Mouse (Mus musculus) naive thymus-derived CD4-positive, alpha-beta T cell, adult 2 months (primary cell): Measurements from ENCODE around the gene Spryd3.
"Not testable (repeated sequence)": the region's sequence is repeated elsewhere in the genome, so short reads cannot be mapped to it uniquely, and the experiment has no call there.

Experiments
- DNase-seq: peaks from one replicate; pipeline ENCODE4 v3.0.0-alpha.2; 2011; ENCODE audit warnings: low read depth

Spryd3 gene

GRCm38 (mm10) chr15:102099260-102099659 lies 36.8 kb downstream of the Spryd3 start:
- DNase-seq = no peak

- DNase-seq = no peak
Observed at GRCm38 (mm10) chr15:102097991-102098555, 38.0 kb downstream of the Spryd3 start.

DNA sequence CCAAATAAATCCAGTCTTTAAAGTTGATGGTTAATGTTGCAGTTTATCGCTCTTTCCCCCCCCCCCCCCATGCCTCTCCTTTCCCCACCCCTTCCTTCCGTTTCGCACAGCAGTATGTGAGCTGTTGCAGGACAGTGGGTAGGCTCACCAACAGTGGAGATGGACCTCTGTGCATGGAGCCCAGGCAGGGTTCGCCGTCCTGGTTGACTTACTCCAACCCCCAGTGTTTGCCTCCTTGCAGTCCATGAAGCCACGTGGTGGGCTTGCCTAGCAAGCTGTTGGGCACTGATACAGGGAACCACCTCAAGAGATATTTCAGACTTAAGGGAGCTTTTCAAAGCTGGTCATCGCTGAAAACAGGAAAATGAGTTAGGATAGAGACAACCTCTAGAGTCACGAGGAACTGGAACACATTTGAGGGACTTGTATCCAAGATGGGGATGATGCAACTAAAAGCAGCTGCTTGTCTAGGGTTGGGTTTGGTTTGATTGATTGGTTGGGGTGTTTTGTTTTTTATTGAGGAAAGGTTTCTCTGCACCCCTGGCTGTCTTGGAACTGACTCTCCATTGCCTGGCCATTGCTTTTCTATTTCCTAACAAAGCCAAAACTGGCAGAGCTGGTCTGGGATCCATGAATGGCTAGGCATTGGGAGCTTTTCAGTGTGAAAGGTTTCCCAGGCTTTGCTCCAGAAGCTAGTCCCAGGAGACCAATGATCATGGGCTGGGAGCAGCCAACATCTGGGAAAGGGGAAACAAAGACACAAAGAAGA lies 38.7 kb downstream of the Spryd3 start:
- no peak for DNase-seq

GRCm38 (mm10) chr15:102094988-102095387 lies 41.0 kb downstream of the Spryd3 start:
- no peak for DNase-seq

- DNase-seq = no peak
Observed at GRCm38 (mm10) chr15:102094157-102094556, 41.9 kb downstream of the Spryd3 start.

DNA sequence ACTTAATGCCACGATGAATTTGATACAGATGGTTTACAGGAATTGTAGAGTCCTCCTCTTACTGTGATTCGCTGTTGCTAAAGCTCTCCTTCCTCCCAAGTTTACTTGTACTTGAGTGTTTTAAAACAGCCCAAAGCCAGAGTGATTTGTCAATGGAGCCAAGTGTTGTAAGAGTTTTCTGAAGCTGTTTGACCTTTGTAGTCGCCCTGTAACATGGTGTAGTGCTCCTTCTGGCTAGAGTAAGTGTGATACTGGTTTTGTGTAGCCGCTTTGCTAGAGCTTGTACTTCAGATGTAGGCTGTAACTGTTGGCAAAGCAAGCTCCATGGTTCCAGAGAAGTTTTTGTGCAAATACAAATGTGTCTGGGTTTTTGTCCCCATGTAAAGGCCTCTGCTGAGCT lies 43.8 kb downstream of the Spryd3 start:
- DNase-seq = no peak

- DNase-seq = no peak
Observed at GRCm38 (mm10) chr15:102091688-102092087, 44.3 kb downstream of the Spryd3 start.

GRCm38 (mm10) chr15:102091063-102091679 lies 44.9 kb downstream of the Spryd3 start:
- no peak for DNase-seq

GRCm38 (mm10) chr15:102089914-102090585 lies 46.0 kb downstream of the Spryd3 start:
- DNase-seq = no peak

- no peak for DNase-seq
Observed at GRCm38 (mm10) chr15:102083028-102083427, 53.0 kb downstream of the Spryd3 start.

- DNase-seq = no peak
Observed at GRCm38 (mm10) chr15:102082148-102082547, 53.9 kb downstream of the Spryd3 start.

DNA sequence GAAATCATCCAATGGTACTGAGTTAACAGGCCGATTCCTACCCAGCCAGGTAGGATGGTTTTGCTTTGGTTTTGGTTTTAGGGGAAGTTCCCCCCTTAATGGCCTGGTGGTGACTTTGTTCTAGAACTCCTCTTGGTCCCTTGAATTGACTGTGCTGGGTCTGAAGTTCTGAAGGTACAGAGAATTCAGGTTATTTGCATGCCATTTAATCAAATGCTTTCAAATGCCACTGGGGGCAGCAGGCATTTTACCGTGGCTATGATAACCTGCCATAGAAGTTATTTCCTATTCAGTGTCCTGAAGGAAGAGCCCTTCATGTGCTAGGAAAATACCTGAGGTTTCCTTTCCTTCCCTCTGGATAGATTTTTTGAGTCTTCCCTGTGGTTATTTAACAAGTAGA lies 55.6 kb downstream of the Spryd3 start:
- DNase-seq = no peak

GRCm38 (mm10) chr15:102079924-102080323 lies 56.1 kb downstream of the Spryd3 start:
- not testable (repeated sequence) for DNase-seq

- no peak for DNase-seq
Observed at GRCm38 (mm10) chr15:102079221-102079620, 56.8 kb downstream of the Spryd3 start.

DNA sequence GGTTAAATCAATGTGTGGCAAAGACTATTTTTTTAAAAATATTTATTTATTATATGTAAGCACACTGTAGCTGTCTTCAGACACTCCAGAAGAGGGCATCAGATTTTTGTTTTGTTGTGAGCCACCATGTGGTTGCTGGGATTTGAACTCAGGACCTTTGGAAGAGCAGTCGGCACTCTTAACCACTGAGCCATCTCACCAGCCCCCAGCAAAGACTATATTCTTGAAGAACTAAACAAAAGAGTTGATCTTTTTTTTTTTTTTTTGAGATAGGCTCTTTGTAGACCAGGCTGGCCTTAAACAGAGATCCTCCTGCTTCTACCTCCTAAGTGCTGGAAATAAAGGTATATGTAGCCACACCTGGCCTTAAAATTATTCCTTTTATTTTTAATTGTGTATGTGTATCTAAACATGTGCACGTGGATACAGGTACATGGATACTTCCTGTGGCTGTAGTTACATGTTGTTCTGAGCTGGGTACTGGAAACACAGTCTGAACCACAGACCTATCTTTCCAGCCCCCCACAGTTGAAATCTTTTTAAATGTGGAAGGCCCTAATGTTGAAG lies 58.8 kb downstream of the Spryd3 start:
- DNase-seq = no peak

- no peak for DNase-seq
Observed at GRCm38 (mm10) chr15:102074876-102075585, 61.0 kb downstream of the Spryd3 start.

DNA sequence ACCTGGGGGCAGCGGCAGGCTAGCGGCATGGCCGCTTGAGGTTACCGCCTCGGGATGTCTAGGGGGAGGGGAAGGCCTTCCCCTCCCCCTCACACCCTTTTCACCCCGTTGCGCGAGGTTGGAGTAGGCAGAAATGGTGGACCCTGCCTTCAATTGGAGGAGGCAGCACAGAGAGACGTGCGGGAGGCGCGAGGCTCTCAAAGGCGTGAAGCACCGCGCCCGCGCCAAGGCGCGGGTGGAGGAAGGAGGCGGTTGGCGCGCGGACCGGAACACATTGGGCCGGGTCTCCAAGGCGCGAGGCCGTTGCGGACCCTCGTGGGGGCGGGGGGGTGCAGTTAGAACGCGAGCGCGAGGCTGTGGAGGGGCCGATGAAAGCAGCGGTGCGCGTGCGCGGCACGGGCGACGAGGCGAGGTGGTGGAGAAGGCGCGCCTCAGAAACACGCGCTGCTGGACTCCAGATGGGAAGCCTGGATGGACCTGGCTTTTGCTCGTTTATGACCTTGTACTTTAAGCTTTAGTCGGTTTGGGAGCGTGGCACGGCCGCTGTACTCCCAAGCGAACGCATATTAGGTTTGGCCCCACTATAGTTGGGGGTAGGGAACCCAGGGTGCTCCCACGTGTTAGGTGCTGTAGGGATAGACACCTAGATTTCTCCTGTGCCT lies 61.8 kb downstream of the Spryd3 start:
- DNase-seq = no peak

- peak; percentile 99 for DNase-seq
Observed at GRCm38 (mm10) chr15:102073559-102074069, 62.4 kb downstream of the Spryd3 start, which contains the start of gene Eif4b. Gene Eif4b, plus strand, starts transcription at chr15:102073773.

DNA sequence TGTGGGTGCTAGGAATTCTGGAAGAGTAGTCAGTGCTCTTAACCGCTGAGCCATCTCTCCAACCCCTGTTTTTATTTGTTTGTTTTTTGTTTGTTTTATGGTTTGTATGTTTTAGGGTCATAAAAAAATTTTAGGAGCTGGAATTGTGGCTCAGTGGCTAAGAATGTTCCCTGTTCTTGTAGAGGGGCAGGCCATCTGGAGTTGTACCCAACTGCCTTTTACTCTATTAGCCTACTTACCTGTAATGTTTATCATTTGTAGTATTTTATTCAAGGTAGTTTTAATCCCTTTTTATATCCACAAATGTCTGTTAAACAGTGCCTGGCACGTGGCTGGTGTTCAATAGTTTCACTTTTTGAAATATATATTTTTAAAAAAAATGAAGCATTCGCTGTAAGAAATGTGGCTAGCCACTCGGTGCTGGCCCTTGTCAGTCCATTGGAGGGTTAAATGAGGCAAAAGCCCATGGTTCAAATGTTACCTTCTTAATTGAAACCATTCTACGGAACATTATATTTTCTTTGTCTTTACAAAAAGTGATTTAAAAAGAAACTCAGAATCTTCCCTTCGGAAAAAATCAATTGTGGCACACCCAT lies 63.0 kb downstream of the Spryd3 start:
- no peak for DNase-seq
